Mouse (Mus musculus) gastrocnemius, adult 2 months (tissue): ENCODE results near the gene Ddx59. TPM values are rescaled to one million over a fixed set of nuclear protein-coding genes. Genes with fewer than 3 reads are reported as not detected.

ENCODE experiments used
- DNase-seq: peaks from one replicate; pipeline ENCODE4 v3.0.0; 2022
- H3K27ac ChIP-seq: fragments of 200-600 bp; 2 replicates; pipeline ENCODE4 v1.8.1; 2022; ENCODE audit warnings: mild to moderate bottlenecking
- H3K4me3 ChIP-seq: fragments of 200-600 bp; 2 replicates; pipeline ENCODE4 v1.8.1; 2022; ENCODE audit warnings: mild to moderate bottlenecking, moderate library complexity
- CTCF ChIP-seq: fragments of 200-600 bp; IDR thresholded peaks from 2 replicates; pipeline ENCODE4 v1.8.1; 2022; ENCODE audit warnings: antibody characterized with exemption, mild to moderate bottlenecking, moderate library complexity
- intact Hi-C: fragments of 180-260 bp; cut with DNase I; formaldehyde crosslinking; loops from one replicate; pipeline ENCODE4 v1.15.1; 2025
- total RNA-seq, 2 experiments: library from RNA; stranded (reverse); gene quantifications; 2 replicates each; pipeline ENCODE4 v1.2.3; 2021

The Ddx59 gene
- total RNA-seq, 2 experiments from 2014 or later = 19.3 to 19.6 TPM

DNA sequence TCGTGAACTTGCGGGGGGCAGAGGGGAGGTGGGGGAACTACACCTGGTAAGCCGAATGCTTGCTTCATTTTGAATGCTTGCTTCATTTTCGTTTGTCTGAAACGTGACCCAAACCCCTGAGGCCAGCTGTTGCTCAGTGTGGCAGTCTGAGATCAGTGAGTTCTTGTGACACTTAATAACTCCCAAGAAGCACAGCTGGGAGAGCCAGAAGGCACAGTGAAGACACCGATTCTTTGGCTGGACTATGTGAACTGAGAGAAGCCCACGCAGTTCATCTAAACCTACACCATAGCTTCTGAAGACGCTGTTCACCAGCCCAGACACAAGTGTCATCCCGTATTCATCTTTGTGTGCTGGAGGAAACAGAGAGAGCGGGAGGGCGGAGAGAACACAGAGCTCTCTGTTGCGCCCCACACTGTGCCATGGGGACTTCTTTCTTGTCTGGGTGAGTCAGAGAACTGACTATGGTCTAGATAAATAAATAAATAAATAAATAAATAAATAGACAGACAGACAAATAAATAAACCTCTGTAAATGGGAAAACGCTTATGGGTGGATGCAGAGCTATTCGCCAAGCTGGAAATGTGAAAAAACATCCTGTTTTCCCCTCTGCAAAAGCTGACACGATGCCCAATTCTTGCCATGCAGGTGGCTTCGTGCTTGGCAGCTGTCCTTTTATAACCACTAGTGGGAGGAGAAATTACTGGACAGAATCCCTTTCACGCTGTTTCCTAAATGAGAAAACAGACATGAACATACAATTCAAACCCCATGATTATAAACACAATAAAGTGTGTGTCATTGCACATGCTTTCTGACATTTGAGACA lies 40.9 kb downstream of the Ddx59 start:
- TF ChIP-seq CTCF = no peak
- H3K4me3 ChIP-seq = no peak overlapping the region
- DNase-seq = no peak
- intact Hi-C loops = loop anchor here (5.0 kb wide), 1 partner anchor 149 kb away; no protein-coding TSS in a partner anchor
- H3K27ac ChIP-seq = no peak overlapping the region

DNA sequence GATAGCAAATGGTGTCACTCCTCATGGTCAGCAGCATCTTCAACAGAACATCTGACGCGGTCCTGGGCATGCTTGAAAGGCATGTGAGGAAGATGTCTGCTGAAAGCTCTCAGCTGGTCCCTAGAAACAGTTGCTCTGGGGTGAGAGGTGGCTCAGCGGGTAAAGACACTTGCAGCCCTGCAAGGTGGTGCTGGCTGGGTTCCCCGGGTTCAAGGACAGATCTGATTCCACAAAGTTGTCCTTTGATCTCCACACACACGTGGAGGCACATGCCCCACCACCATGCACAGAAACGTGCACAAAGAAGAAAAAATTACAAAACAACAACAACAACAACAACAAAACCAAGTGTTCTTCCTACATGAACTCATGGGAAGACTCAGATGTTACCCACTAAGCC lies 41.7 kb downstream of the Ddx59 start:
- Histone ChIP-seq H3K4me3 (no peak overlapping the region), H3K27ac (no peak overlapping the region)
- intact Hi-C loops = loop anchor here (5.0 kb wide), 1 partner anchor 149 kb away; no protein-coding TSS in a partner anchor
- TF ChIP-seq CTCF = no peak
- DNase-seq = no peak

DNA sequence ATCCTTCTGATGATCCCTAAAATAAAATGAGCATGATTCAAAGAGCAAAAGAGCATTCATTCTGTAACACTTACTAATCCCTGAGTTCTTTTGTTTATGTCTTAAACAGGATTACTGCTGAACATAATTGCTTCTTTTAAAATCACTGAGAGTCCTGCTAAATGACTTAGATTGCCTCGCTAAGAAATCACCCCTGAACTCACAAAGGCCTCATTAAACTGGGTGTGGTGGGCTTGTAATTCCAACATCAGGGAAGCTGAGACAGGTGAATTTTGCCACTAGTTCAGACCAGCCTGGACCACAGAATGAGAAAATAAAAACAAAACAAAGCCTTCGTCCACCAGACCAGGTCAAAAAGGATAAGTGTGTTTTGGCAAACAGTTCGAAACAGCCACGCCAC lies 42.3 kb downstream of the Ddx59 start:
- intact Hi-C loops = loop anchor here (5.0 kb wide), 1 partner anchor 150 kb away; no protein-coding TSS in a partner anchor
- Histone ChIP-seq H3K4me3 (no peak overlapping the region), H3K27ac (no peak overlapping the region)
- DNase-seq = no peak
- TF ChIP-seq CTCF = no peak

DNA sequence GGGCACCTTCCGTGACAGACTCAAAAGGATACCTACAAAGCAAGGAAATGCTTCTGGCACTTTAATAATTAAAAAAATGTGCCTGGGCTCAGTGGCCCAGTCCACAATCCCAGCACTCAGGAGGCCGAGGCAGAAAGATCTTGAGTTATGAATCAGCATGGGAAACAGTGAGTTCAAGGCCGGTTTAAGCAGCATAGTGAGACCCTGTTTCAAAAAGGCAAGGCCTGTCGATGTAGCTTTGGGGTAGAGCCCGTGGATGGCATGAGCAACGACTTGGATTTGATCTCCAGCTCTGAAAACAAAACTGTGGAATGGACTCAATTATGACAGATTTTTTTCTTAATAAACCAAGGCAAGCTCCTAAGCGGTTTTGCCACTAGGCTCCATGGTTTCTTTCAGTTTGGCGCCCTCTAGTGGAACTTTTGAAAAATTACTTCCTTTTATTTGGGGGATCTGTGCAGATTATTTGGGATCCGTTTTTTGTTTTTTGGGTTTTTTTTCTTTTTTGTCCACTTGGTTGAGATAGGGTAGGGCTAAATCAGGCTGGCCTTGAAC lies 43.7 kb downstream of the Ddx59 start:
- TF ChIP-seq CTCF = peak; percentile 92
- intact Hi-C loops = loop anchor here (1.0 to 5.0 kb wide), 3 partner anchors 151 to 288 kb away; no protein-coding TSS in a partner anchor
- H3K27ac ChIP-seq = no peak overlapping the region
- no peak for DNase-seq
- H3K4me3 ChIP-seq = no peak overlapping the region

DNA sequence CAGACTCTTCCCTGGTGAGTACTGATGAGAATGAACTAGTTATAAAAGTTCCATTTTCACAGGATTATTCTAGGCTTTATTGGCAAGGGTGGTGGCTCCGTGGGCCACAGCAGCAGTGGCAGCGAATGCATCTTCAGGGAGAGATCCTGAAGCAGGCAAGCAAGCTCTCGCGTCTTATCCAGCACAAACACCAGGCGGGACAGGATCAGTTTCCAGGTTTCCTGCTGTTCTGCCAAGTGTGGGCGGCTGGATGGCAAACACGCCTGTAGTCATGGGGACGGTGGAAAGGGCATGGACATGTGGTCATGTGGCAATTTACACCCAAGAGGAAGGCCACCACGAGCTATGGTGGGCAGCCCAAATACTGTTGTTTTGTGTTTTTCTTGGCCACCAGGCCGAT lies 47.4 kb downstream of the Ddx59 start:
- no peak overlapping the region for H3K27ac ChIP-seq
- peak; percentile 40 for DNase-seq
- H3K4me3 ChIP-seq = no peak overlapping the region
- no peak for TF ChIP-seq CTCF
- intact Hi-C loops = no loop called here

DNA sequence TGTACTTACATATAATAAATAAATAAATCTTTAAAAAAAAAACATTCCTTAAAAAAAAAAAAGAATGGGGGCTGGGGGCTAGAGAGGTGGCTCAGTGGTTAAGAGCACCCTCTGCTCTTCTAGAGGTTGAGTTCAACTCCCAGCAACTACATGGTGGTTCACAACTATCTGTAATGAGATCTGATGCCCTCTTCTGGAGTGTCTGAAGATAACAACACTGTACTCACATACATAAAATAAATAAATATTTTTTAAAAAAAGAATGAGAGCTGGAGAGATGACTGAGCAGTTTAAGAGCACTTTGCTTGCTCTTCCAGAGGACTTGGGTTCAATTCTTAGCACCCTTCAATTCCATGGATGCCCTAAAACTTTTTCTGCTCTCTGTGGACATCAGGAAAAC lies 50.1 kb downstream of the Ddx59 start:
- intact Hi-C loops = no loop called here
- no peak for DNase-seq
- Histone ChIP-seq H3K27ac (no peak overlapping the region), H3K4me3 (no peak overlapping the region)
- TF ChIP-seq CTCF = peak; percentile 2; the same call in 1 of the 2 replicates

DNA sequence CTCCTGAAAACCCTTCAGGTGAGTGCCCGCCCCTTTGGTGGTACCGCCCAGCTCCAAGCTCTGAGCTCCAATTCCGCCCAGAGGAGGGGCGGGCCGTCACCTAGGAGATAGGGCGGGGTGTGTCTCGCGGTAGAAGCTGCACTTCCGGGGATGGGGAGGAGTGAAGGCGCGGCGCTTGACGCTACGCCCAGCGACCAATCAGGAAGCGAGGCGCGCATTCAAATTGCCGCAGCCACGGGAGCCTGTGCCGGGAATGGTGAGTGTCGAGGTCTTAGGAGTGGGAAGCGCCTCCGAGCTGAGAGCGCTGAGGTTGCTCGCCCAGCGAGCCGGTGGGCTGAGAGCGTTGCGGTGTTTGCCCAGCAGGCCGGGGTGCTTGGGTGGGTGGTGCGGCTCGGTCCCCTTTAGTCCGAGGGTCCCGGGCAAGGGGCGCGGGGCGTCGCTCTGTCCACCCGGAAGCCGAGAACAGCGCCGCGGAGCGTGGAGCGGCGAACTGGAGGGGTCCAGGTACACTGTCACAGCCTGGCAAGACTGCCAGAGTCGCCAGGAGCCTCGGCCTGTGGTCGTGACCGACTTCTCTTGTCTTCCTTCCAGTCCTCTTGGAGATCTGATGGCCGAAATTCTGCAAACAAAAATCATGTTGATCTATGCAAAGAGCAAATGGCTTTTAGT lies 51.2 kb downstream of the Ddx59 start, which contains the start of gene Kif14:
Gene Kif14, plus strand, starts transcription at position 201 of the 669 bp plus-strand sequence.
- peak within 1 kb of the TSS; percentile 78 for H3K4me3 ChIP-seq
- intact Hi-C loops = no loop called here
- DNase-seq = peak; percentile 95
- H3K27ac ChIP-seq = no peak within 1 kb of the TSS
- no peak for TF ChIP-seq CTCF

DNA sequence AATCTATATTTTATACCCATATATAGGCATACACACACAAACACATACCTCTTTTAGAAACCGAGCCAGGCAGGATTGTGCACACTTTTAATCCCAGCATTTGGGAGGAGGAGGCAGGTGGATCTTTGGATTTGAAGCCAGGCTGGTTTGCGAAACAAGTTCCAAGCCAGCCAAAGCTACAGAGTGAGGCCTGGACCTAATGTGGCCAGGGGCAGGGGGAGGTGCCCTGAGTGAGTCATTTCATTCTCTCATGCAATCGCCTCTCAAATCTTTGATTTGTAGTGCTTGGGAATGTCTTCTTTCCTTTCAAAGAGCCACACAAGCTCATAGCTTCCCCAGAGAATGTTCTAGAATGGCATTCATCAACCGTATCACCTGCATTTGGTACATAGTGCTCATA lies 54.3 kb downstream of the Ddx59 start:
- intact Hi-C loops = no loop called here
- no peak for DNase-seq
- H3K27ac ChIP-seq = no peak overlapping the region
- H3K4me3 ChIP-seq = no peak overlapping the region
- no peak for TF ChIP-seq CTCF

DNA sequence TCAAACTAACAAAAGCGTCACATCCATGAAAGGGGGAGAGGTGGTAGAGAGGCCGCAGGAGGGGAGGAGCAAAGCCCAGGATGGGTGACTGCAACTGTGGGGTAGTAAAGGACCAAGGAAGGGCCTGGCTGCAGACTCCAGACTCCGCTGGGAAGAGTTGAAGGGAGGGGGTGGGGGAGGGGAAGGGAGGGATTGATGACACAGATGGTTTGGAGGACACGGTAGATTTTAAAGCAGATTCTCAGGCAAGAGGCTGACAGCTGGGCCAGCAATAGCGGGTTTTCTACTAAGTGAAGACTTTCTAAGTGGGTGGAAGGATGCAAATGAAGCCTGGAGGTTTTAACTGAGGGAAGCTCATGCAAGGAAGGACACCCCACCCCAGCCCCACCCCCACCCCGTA lies 55.4 kb downstream of the Ddx59 start:
- Histone ChIP-seq H3K27ac (no peak overlapping the region), H3K4me3 (no peak overlapping the region)
- intact Hi-C loops = no loop called here
- TF ChIP-seq CTCF = no peak
- no peak for DNase-seq

Other genes starting within 250 kb of the Ddx59 start
- not detected for gene Mroh3, start 202.4 kb upstream of the Ddx59 start, total RNA-seq
- gene Inava, start 181.0 kb upstream of the Ddx59 start, total RNA-seq = not detected
- not detected for gene Gpr25, start 154.4 kb upstream of the Ddx59 start, total RNA-seq
- gene Camsap2, start 69.2 kb upstream of the Ddx59 start, total RNA-seq = 10 to 100 TPM in 1 of 2 experiments, 1 to 10 TPM in 1; 8.3 to 12.4 TPM
- gene Kif14, start 51.1 kb downstream of the Ddx59 start, total RNA-seq = under 1 TPM in 1 of 2 experiments, not detected in 1; 0.08 TPM
- gene Zfp281, start 209.6 kb downstream of the Ddx59 start, total RNA-seq = 10 to 100 TPM; 10.1 to 15.0 TPM